Mouse (Mus musculus): ENCODE results near the gene Gria1. TPM values are rescaled to one million over a fixed set of nuclear protein-coding genes. Genes with fewer than 3 reads are reported as not detected.

Gene Gria1
- polyA plus RNA-seq, 1 experiment from 2014 or later = 7.1 TPM

DNA sequence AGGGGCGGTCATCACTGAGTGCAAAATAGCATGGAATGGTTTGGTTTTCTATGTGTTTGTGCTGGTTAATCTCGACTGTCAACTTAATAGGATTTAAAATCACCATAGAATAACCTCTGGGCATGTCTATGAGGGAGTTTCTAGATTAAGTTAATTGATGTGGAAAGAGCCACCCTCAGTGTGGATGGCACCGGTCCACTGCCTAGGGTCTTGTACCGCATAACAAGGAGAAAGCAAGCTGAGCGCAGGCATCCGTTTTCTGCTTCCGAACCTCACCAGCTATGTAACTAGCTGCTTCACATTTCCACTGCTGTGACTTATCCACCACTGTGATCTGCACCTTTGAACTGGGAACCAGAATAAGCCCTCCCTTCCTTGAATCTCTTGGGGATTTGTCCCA is 134.0 kb downstream of the Gria1 start:
- no peaks in the 10 kb centered on the region for H3K27me3 ChIP-seq
- H3K4me3 ChIP-seq = no peak overlapping the region
- peaks cover 3% of the 10 kb centered on the region; the same call in 1 of the 2 replicates for H3K4me1 ChIP-seq
- H3K9me3 ChIP-seq (replicated peaks) = no peaks in the 10 kb centered on the region
- no peak overlapping the region for H3K4me2 ChIP-seq (replicated peaks)
- H3K27ac ChIP-seq = no peak overlapping the region
- H3K36me3 ChIP-seq = no peaks in the 10 kb centered on the region
- WGBS = 72% methylated on average over 7 of the region's 7 CpGs
- ATAC-seq (ENCODE audit: low FRiP score) = no peak
- no peak overlapping the region for H3K9ac ChIP-seq

DNA sequence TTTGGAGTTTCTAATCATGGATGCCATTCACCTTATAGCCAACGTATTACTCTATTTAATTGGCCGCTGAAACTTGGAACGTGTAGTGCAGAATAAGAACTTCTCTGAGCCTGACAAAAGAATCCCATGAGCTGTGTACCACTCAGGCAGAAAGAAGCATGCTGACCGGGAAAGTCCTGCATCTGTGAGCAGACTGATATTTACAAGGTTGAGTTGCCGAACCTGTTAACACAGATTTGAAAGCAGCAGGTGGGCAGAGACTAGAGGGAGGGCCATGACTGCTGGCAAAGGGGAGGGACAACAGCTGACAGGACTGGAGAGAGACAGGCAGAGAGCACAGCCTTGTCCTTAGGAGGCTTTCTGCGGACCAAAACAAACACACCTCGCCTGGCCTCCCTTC is 134.5 kb downstream of the Gria1 start:
- Histone ChIP-seq H3K9me3 (replicated peaks) (no peaks in the 10 kb centered on the region), H3K27me3 (no peaks in the 10 kb centered on the region), H3K4me3 (no peak overlapping the region), H3K27ac (no peak overlapping the region), H3K4me2 (replicated peaks) (no peak overlapping the region), H3K4me1 (peaks cover 3% of the 10 kb centered on the region; the same call in 1 of the 2 replicates), H3K9ac (no peak overlapping the region), H3K36me3 (no peaks in the 10 kb centered on the region)
- ATAC-seq (ENCODE audit: low FRiP score) = no peak
- 50% methylated on average over 7 of the region's 7 CpGs for WGBS

- Histone ChIP-seq H3K36me3 (no peaks in the 10 kb centered on the region), H3K4me3 (no peak overlapping the region), H3K9me3 (replicated peaks) (no peaks in the 10 kb centered on the region), H3K27me3 (no peaks in the 10 kb centered on the region), H3K4me1 (no peaks in the 10 kb centered on the region), H3K9ac (no peak overlapping the region), H3K27ac (no peak overlapping the region), H3K4me2 (replicated peaks) (no peak overlapping the region)
- WGBS = 80% methylated on average over 4 of the region's 4 CpGs
- ATAC-seq (ENCODE audit: low FRiP score) = no peak
Observed at GRCm38 (mm10) chr11:57151674-57152073, 140.5 kb downstream of the Gria1 start.

- no peak overlapping the region for H3K4me3 ChIP-seq
- H3K4me2 ChIP-seq (replicated peaks) = no peak overlapping the region
- WGBS = 49% methylated on average over 8 of the region's 8 CpGs
- H3K9ac ChIP-seq = no peak overlapping the region
- no peak overlapping the region for H3K27ac ChIP-seq
- no peaks in the 10 kb centered on the region for H3K9me3 ChIP-seq (replicated peaks)
- no peak for ATAC-seq (ENCODE audit: low FRiP score)
- H3K36me3 ChIP-seq = no peaks in the 10 kb centered on the region
- no peaks in the 10 kb centered on the region for H3K27me3 ChIP-seq
- H3K4me1 ChIP-seq = no peaks in the 10 kb centered on the region
Observed at GRCm38 (mm10) chr11:57154998-57155397, 143.8 kb downstream of the Gria1 start.

GRCm38 (mm10) chr11:57159412-57159811 is 148.2 kb downstream of the Gria1 start:
- Histone ChIP-seq H3K4me1 (no peaks in the 10 kb centered on the region), H3K36me3 (no peaks in the 10 kb centered on the region), H3K9ac (no peak overlapping the region), H3K27me3 (no peaks in the 10 kb centered on the region), H3K4me3 (no peak overlapping the region), H3K9me3 (replicated peaks) (no peaks in the 10 kb centered on the region), H3K4me2 (replicated peaks) (no peak overlapping the region), H3K27ac (no peak overlapping the region)
- 72% methylated on average over 3 of the region's 3 CpGs for WGBS
- ATAC-seq (ENCODE audit: low FRiP score) = no peak

DNA sequence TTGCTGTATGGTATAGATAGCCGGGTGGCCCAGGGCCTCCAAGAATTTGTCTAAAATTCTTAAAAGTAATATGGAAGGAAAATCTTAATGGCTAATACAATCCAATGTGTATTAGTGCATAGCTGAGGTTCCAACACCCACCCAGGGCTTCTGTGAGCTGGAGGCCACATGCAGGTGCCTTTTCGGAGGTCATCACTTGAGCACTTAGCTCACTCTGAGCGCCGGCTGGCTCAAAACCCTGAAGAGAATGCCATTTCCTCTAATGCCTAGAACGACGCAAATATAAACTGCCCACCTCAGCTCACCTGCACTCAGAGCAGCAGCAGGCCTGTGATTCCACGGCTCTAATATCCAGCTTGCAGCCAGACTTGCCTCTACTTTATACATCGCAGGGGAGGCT is 148.9 kb downstream of the Gria1 start:
- H3K4me1 ChIP-seq = no peaks in the 10 kb centered on the region
- no peak for ATAC-seq (ENCODE audit: low FRiP score)
- no peak overlapping the region for H3K9ac ChIP-seq
- H3K27me3 ChIP-seq = no peaks in the 10 kb centered on the region
- H3K9me3 ChIP-seq (replicated peaks) = no peaks in the 10 kb centered on the region
- H3K4me2 ChIP-seq (replicated peaks) = no peak overlapping the region
- H3K4me3 ChIP-seq = no peak overlapping the region
- H3K27ac ChIP-seq = no peak overlapping the region
- 96% methylated on average over 8 of the region's 8 CpGs for WGBS
- no peaks in the 10 kb centered on the region for H3K36me3 ChIP-seq

DNA sequence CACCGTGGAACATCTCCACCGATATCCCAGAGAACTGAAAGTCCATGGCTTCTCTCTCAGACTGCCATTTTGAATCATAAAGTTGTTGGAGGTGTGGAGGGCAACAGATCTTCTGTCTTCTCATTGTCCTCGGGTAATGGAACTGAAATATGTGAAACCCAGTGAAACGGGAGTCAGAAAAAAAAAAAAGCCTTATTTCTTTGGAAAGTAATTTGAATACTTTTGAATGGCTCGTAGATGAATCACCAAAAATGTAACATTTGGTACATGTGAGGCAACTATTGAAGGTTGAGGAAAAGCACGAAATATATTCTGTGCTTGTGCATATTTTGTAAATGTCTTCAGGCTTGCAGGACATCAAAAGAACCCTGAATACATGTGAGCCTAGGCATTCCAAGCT is 151.7 kb downstream of the Gria1 start:
- H3K9me3 ChIP-seq (replicated peaks) = no peaks in the 10 kb centered on the region
- no peak overlapping the region for H3K4me3 ChIP-seq
- WGBS = 90% methylated on average over 6 of the region's 6 CpGs
- H3K36me3 ChIP-seq = no peaks in the 10 kb centered on the region
- H3K27me3 ChIP-seq = no peaks in the 10 kb centered on the region
- H3K27ac ChIP-seq = no peak overlapping the region
- ATAC-seq (ENCODE audit: low FRiP score) = no peak
- H3K9ac ChIP-seq = no peak overlapping the region
- no peak overlapping the region for H3K4me2 ChIP-seq (replicated peaks)
- no peaks in the 10 kb centered on the region for H3K4me1 ChIP-seq

- no peak overlapping the region for H3K4me3 ChIP-seq
- no peaks in the 10 kb centered on the region for H3K36me3 ChIP-seq
- no peaks in the 10 kb centered on the region for H3K4me1 ChIP-seq
- no peaks in the 10 kb centered on the region for H3K9me3 ChIP-seq (replicated peaks)
- H3K9ac ChIP-seq = no peak overlapping the region
- no peaks in the 10 kb centered on the region for H3K27me3 ChIP-seq
- no peak overlapping the region for H3K27ac ChIP-seq
- 79% methylated on average over 6 of the region's 6 CpGs for WGBS
- ATAC-seq (ENCODE audit: low FRiP score) = no peak
- H3K4me2 ChIP-seq (replicated peaks) = no peak overlapping the region
Observed at GRCm38 (mm10) chr11:57170058-57170457, 158.9 kb downstream of the Gria1 start.

DNA sequence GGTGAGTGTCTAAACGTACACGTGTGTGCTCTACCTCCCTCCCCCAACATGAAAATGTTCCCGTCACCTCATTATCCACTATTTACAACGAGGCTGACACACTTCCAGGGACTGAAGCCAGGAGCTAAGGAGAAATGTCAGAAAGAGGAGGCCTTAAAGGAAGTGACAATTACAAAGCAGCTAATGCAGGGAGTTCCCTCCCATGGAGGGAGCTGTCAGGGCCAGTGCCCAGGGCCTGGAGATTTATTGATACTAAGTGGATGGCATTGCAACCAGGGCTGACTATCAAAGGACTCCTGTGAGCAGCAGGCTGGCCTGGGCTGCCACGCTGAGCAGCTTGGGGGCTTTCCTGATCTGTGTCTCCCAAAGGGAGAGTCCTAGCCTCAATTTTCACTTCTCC is 163.0 kb downstream of the Gria1 start:
- no peaks in the 10 kb centered on the region for H3K4me1 ChIP-seq
- ATAC-seq (ENCODE audit: low FRiP score) = no peak
- H3K36me3 ChIP-seq = no peaks in the 10 kb centered on the region
- no peak overlapping the region for H3K4me3 ChIP-seq
- no peaks in the 10 kb centered on the region for H3K27me3 ChIP-seq
- H3K4me2 ChIP-seq (replicated peaks) = no peak overlapping the region
- no peaks in the 10 kb centered on the region for H3K9me3 ChIP-seq (replicated peaks)
- 73% methylated on average over 5 of the region's 5 CpGs for WGBS
- no peak overlapping the region for H3K27ac ChIP-seq
- H3K9ac ChIP-seq = no peak overlapping the region

GRCm38 (mm10) chr11:57176552-57176951 is 165.4 kb downstream of the Gria1 start:
- no peak overlapping the region for H3K4me3 ChIP-seq
- H3K9me3 ChIP-seq (replicated peaks) = no peaks in the 10 kb centered on the region
- H3K4me2 ChIP-seq (replicated peaks) = no peak overlapping the region
- no peaks in the 10 kb centered on the region for H3K27me3 ChIP-seq
- H3K27ac ChIP-seq = no peak overlapping the region
- no peaks in the 10 kb centered on the region for H3K4me1 ChIP-seq
- no peak overlapping the region for H3K9ac ChIP-seq
- no peak for ATAC-seq (ENCODE audit: low FRiP score)
- H3K36me3 ChIP-seq = no peaks in the 10 kb centered on the region
- 31% methylated on average over 3 of the region's 3 CpGs for whole genome bisulfite sequencing

DNA sequence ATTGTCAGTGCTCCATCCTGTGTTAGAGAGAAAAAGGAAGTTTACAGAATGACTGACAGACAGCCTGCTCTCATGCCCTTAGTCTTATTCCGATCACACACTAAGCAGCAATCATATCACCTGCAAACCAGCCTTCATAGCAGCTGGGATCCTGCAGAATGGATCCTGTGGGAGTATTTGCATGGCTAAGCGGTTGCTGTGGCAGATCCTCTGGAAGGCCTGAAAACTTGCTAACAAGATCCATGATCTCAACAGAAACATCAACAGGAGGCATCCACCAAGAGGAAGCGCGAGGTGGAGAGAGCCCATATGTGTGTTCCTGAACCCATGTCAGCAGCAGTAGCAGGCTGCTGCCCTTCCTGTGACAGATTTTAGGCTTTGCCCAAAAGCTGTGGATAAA is 173.0 kb downstream of the Gria1 start:
- Histone ChIP-seq H3K27ac (no peak overlapping the region), H3K36me3 (no peaks in the 10 kb centered on the region)
- 92% methylated on average over 4 of the region's 4 CpGs for WGBS

DNA sequence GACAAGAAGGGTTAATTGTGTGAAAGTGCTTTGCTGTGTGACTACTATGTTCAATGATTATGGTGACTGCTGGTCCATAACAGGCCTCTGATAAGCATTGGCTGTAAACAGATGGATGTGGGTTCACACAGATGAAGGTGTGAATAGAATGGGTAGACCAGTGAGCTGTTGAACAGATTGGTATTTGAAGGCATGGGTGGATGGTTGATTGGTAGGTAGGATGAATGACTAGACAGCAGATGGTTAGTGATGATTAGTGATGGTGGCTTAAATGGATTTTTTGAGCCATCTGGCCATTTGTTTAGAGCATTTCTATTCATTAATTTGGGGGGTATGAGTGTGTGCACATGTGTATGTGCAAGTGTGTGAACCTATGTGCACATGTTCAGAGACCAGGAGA is 173.9 kb downstream of the Gria1 start:
- no peak overlapping the region for H3K9ac ChIP-seq
- H3K9me3 ChIP-seq (replicated peaks) = no peaks in the 10 kb centered on the region
- no peak for ATAC-seq (ENCODE audit: low FRiP score)
- H3K27me3 ChIP-seq = no peaks in the 10 kb centered on the region
- no peak overlapping the region for H3K4me2 ChIP-seq (replicated peaks)
- no peak overlapping the region for H3K27ac ChIP-seq
- no peaks in the 10 kb centered on the region for H3K36me3 ChIP-seq
- H3K4me1 ChIP-seq = no peaks in the 10 kb centered on the region
- H3K4me3 ChIP-seq = no peak overlapping the region

More for the DNA sequence above, 173.0 kb downstream of the Gria1 start:
- Histone ChIP-seq H3K9ac (no peak overlapping the region), H3K4me3 (no peak overlapping the region), H3K9me3 (replicated peaks) (no peaks in the 10 kb centered on the region), H3K4me2 (replicated peaks) (no peak overlapping the region), H3K27me3 (no peaks in the 10 kb centered on the region), H3K4me1 (no peaks in the 10 kb centered on the region)
- no peak for ATAC-seq (ENCODE audit: low FRiP score)

GRCm38 (mm10) chr11:57189391-57189790 is 178.2 kb downstream of the Gria1 start:
- Histone ChIP-seq H3K27ac (no peak overlapping the region), H3K4me2 (replicated peaks) (no peak overlapping the region), H3K36me3 (no peaks in the 10 kb centered on the region), H3K4me1 (no peaks in the 10 kb centered on the region), H3K9me3 (replicated peaks) (no peaks in the 10 kb centered on the region), H3K4me3 (no peak overlapping the region), H3K27me3 (no peaks in the 10 kb centered on the region), H3K9ac (no peak overlapping the region)
- ATAC-seq (ENCODE audit: low FRiP score) = no peak
- 82% methylated on average over 8 of the region's 8 CpGs for WGBS

GRCm38 (mm10) chr11:57194746-57195145 is 183.6 kb downstream of the Gria1 start:
- H3K27me3 ChIP-seq = no peaks in the 10 kb centered on the region
- WGBS = 92% methylated on average over 5 of the region's 5 CpGs
- no peak overlapping the region for H3K4me2 ChIP-seq (replicated peaks)
- no peak overlapping the region for H3K9ac ChIP-seq
- H3K4me3 ChIP-seq = no peak overlapping the region
- ATAC-seq (ENCODE audit: low FRiP score) = no peak
- no peaks in the 10 kb centered on the region for H3K4me1 ChIP-seq
- H3K9me3 ChIP-seq (replicated peaks) = 0 out of 2 replicates have a peak, but pooled peaks cover 2% of the 10 kb centered on the region
- no peak overlapping the region for H3K27ac ChIP-seq
- H3K36me3 ChIP-seq = no peaks in the 10 kb centered on the region

All from hindbrain, embryonic 12.5 days (tissue).